Mouse (Mus musculus) ES-E14 (cell line): ENCODE data around the gene Wdr64.

Experiments
- CHD2 ChIP-seq: IDR thresholded peaks from 2 replicates; pipeline ENCODE4 v1.6.1; 2014; ENCODE audit warnings: mild to moderate bottlenecking, low read depth, low read length, inconsistent platforms
- HCFC1 ChIP-seq: IDR thresholded peaks from 2 replicates; pipeline ENCODE4 v1.6.1; 2012; ENCODE audit warnings: low read length, inconsistent platforms, borderline replicate concordance; ENCODE audit not compliant: insufficient read depth
- MAFK ChIP-seq: IDR thresholded peaks from 2 replicates; pipeline ENCODE4 v1.6.1; 2014; ENCODE audit warnings: mild to moderate bottlenecking, low read depth, low read length, inconsistent platforms; ENCODE audit not compliant: insufficient read depth

GRCm38 (mm10) chr1:175698293-175698692, at the start of gene Wdr64:
- no peak for TF ChIP-seq HCFC1
- no peak for TF ChIP-seq MAFK
- TF ChIP-seq CHD2, result no peak
